Mouse (Mus musculus): ENCODE data around the gene Aspscr1. TPM values are rescaled to one million over a fixed set of nuclear protein-coding genes. Genes with fewer than 3 reads are reported as not detected.
"Not testable (repeated sequence)": the region's sequence is repeated elsewhere in the genome, so short reads cannot be mapped to it uniquely, and the experiment has no call there.

The Aspscr1 gene
- total RNA-seq, 2 experiments from 2014 or later, result 31.2 to 32.4 TPM

DNA sequence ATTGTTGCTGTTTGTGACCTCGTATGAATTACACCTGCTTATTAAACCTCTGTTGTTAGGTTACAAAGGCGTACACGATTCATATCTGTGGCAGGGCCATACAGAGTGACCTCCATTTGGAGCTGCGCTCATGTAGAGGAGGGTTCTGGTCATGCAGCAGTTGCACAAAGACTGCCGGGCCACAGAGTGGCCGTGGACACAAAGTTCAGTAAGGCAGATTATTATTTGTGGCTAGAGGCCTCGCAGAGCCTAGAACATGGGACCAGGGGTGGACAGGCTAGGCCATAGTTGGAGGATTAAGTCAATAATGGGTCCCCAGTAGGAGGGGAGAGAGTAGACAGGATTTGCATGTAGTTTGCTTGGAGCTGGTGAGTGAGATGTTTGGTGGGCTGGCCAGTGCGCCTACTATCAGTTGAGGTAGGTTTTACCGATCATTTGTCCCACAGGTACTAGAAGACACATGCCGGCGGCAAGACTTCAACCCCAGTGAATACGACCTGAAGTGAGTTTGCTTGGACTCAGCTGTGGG, 885 bp downstream of the Aspscr1 start:
- Histone ChIP-seq H3K27ac (peak overlapping the region; percentile 97), H3K4me3 (peak overlapping the region; percentile 88)
- DNase-seq, result no peak
- TF ChIP-seq CTCF (IDR thresholded peaks at IDR 0.05), result no peak
- intact Hi-C loops (cut with DNase I), result loop anchor here (2.0 kb wide), 1 partner anchor 15 kb away; no protein-coding TSS in a partner anchor

DNA sequence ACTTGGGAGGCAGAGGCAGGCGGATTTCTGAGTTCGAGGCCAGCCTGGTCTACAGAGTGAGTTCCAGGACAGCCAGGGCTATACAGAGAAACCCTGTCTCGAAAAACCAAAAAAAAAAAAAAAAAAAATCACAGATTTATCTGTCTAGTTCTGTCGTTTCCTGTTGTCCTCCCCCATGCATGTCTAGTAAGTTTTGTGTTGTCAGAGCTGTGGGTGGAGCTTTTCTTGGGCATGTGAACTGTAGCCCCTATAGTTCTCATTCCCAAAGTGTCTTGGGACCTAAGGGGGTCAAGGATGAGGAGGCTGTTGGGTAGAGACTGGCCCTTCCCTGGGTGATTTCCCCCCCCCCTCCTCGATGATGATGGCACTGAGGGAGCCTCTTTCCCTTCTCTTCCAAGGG, 3.1 kb downstream of the Aspscr1 start:
- intact Hi-C loops (cut with DNase I); DNase-seq; H3K4me3 ChIP-seq; H3K27ac ChIP-seq: not testable (repeated sequence)

DNA sequence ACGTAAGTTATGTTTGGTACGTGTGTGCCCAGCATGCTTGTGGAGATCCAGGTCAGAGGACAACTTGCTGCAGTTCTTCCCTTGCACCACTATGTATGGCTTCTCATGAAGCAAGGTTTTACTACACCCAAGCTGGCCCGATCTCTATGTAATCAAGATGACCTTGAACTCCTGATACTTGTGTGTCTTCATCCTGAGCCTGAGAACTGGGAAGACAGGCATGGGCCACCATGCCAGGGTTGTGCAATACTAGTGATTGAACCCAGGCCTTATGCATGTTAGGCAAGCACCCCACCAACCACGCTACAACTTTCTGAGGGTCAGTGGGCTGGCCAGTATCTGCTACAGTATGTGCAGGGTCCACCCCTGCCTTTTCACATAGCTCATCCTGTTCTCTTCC, 4.2 kb downstream of the Aspscr1 start:
- DNase-seq, result no peak
- no peak for TF ChIP-seq CTCF (IDR thresholded peaks at IDR 0.05)
- Histone ChIP-seq H3K27ac (no peak overlapping the region), H3K4me3 (no peak overlapping the region)
- intact Hi-C loops (cut with DNase I), result no loop called here

DNA sequence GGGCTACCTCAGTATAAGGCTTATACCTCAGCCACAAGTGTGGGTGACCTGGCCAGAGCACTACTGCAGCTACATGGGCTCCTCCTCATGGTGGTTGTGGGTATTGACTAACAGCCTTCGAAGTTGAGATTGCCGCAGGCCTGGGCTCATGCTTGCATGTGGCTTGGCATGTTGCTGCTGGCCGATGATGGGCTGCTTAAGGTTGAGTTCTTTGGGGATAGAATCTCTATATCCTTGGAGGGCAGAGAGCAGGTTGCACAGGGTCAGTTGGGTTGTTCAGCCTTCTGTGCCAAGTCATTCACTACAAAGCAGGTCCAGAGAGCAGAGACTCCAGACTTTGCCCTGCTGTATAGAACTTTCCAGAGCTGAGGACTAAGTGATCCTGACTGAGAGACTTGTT, 7.1 kb downstream of the Aspscr1 start:
- Histone ChIP-seq H3K27ac (no peak overlapping the region), H3K4me3 (no peak overlapping the region)
- DNase-seq, result no peak
- TF ChIP-seq CTCF (IDR thresholded peaks at IDR 0.05), result peak; percentile 42
- intact Hi-C loops (cut with DNase I), result no loop called here

DNA sequence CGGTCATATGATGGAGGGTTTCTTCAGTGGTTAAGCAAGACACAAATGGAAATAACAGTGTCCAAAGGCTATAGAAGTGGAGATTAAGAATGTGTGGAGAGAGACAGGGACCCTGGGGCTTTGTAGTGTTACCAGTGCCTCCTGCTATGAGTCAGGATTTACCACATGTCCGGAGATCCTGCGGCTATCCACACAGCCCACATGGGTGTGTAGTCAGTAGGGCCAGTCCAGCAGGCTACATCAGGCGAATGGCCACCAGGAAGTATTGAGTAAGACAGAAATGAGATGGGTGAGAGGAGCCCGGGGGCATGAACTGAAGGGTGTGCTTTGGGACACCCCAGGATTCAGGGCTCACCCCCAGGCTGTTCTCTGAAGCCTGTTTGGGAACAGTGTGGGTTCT, 9.9 kb downstream of the Aspscr1 start:
- no peak overlapping the region for H3K4me3 ChIP-seq
- H3K27ac ChIP-seq, result no peak overlapping the region
- no peak for TF ChIP-seq CTCF (IDR thresholded peaks at IDR 0.05)
- intact Hi-C loops (cut with DNase I), result no loop called here
- DNase-seq, result peak; percentile 8

DNA sequence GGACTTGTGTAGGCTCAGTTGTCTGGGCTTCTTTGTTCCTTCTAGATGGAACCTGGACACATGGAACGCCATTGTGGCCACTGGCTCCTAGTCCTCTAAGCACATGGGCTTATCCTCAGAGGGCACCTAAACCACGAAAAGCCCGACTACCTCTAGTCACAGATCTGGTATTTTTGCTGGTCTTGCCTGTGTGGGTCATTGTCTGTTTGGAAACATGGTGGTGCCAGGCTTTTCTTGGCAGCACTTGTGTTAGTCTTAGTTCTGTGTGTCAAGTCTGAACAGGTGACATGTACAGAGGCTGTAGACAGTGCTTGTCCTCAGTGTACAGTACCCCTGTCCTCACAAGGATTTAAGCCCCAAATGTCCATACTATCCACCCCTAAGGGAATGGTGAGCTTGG, 10.8 kb downstream of the Aspscr1 start:
- peak; percentile 7 for DNase-seq
- no peak overlapping the region for H3K4me3 ChIP-seq
- H3K27ac ChIP-seq, result peak overlapping the region; percentile 72
- intact Hi-C loops (cut with DNase I), result no loop called here
- TF ChIP-seq CTCF (IDR thresholded peaks at IDR 0.05), result no peak

DNA sequence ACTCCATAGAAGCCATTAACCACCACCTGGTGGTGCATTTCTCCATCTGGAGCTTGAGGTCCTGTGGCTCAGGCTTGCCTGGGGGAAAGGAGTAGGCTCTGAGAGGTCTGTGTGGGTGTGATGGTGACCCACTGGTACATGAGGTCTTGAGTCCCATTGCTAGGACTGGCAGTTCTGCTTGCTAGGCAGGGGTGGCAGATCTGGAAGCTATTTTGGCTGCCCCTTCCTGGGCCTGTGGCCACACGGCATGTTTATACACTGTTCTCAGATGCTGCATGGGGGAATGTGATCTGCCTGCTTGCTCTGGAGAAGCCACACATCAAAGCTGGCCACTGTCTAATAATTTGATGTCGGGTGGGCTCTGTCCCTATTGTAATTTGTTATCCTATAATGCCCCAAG, 11.3 kb downstream of the Aspscr1 start:
- intact Hi-C loops (cut with DNase I), result no loop called here
- no peak for TF ChIP-seq CTCF (IDR thresholded peaks at IDR 0.05)
- peak; percentile 63 for DNase-seq
- Histone ChIP-seq H3K4me3 (no peak overlapping the region), H3K27ac (peak overlapping the region; percentile 72)

DNA sequence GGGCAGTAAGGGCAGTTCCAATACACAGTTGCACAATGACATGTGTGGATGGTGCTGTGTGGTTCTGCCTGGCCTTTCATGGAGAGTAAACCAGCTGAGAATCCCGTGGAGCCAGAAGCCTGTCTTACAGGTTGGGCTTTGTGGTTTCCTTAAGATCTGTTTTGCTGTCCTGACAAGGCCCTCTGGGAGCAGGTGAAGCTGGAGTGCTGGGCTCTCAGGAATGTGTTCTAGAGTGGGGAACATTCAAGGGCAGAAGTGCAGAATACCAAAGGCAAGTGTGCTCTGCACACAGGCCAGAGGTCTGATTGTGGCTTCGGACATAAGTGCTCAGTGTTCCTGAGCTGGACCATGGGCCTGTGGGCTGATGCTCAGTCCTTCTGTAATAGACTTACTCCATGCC, 11.9 kb downstream of the Aspscr1 start:
- peak overlapping the region; percentile 72 for H3K27ac ChIP-seq
- no peak for DNase-seq
- intact Hi-C loops (cut with DNase I), result no loop called here
- TF ChIP-seq CTCF (IDR thresholded peaks at IDR 0.05), result no peak
- H3K4me3 ChIP-seq, result no peak overlapping the region

DNA sequence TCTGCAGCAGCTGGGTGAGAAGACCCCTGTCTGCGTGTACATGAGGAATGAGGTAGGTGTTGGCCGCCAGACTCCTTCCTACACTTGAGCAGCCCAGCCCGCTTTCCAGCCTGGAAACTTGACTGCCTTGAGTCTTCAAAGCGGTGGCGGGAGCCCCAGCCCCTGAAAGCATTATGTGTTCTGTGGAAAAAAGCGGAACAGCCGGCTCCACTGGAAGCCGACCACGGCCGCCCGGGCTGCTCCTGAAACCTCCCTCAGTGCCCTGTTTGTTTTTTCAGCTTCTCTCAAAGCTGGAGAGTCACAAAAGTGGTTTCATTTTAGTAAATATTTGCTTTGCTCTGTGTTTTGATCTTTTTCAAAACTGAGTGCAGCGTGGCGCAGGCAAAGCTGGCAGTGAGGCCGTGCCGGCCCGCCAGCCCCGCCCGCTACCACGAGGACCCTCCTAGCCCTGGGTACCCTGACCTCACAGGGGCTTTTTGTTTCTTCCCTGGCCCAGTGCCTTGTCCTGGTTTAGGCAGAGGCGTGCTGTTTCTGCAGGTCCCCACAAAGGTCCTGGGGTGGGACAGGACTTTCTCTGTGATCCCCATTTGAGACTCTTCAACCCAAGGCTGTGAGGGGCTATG, 14.0 kb downstream of the Aspscr1 start:
- DNase-seq, result peak; percentile 14
- intact Hi-C loops (cut with DNase I), result loop anchor here (2.0 kb wide), 1 partner anchor 22 kb away; no protein-coding TSS in a partner anchor
- Histone ChIP-seq H3K27ac (no peak overlapping the region), H3K4me3 (no peak overlapping the region)
- no peak for TF ChIP-seq CTCF (IDR thresholded peaks at IDR 0.05)

DNA sequence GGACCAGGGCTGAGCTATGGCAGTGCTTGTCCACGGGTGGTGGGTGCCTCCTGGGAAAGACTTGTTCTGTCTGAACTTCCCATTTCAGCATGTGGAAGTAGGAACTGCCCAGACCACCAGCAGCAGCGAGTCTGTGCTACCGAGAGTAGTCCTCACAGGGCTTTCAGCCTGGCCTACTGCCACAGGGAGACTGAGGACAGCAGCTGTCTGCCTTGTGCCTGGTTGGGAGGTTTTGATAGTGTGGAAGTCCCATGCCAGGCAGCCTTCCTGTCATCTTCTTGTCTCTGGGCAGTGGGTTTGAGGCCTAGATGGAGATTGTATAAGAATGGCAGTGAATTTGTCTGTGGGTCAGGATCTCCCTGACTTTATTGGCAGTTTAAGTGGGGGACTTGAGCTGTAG, 16.6 kb downstream of the Aspscr1 start:
- H3K4me3 ChIP-seq, result no peak overlapping the region
- intact Hi-C loops (cut with DNase I), result no loop called here
- DNase-seq, result peak; percentile 20

DNA sequence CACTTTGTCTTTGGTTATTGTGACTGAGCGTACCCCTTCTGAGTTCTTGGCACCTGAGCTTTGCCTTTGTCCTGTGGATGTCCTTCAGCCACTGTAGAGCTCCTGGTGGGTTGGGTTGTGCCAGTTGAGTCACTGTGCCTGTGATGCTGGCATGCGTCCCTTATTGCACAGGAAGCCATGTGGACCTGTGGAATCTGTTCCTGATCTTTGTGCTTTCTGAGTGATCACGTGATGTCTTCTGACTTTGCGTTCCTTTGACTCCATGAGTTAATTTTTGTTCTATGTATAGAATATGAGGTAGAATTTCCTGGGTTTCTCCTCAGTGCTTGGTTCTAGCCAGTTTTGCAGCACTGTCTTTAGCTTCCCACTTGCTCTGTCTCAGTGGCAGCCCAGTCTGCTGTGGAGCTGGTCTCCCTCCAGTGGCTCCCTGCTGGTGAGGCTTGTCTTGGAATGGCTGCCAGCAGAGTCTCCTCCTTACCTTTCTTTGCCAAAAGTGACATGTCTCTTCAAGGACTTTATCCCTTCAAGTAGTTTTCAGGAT, 19.8 kb downstream of the Aspscr1 start:
- H3K27ac ChIP-seq, result peak overlapping the region; percentile 35
- intact Hi-C loops (cut with DNase I), result no loop called here
- peak; percentile 53 for DNase-seq
- no peak overlapping the region for H3K4me3 ChIP-seq
- TF ChIP-seq CTCF (IDR thresholded peaks at IDR 0.05), result peak; percentile 2; the same call in 1 of the 2 replicates

More for the DNA sequence above, 16.6 kb downstream of the Aspscr1 start:
- TF ChIP-seq CTCF (IDR thresholded peaks at IDR 0.05), result no peak
- H3K27ac ChIP-seq, result no peak overlapping the region

DNA sequence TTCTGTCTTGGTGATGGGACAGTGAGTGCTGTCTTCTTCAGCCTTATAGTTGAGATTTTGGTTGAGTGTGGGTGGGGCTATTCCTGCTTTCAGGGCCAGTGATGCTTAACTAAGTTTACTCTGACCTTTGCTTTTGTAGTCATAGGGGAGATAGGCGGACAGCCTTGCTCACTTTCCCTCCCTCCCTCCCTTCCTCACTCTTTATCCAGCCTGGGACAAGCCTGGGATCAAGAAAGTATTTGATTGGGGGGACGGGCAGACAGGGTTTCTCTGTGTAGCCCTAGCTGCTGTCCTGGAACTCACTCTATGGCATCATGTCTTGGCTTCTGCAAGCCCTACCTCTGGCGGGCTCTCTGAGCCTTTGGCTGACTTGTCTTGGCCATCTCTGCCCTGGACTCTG, 20.7 kb downstream of the Aspscr1 start:
- DNase-seq, result no peak
- Histone ChIP-seq H3K27ac (no peak overlapping the region), H3K4me3 (no peak overlapping the region)
- intact Hi-C loops (cut with DNase I), result no loop called here
- TF ChIP-seq CTCF (IDR thresholded peaks at IDR 0.05), result no peak

DNA sequence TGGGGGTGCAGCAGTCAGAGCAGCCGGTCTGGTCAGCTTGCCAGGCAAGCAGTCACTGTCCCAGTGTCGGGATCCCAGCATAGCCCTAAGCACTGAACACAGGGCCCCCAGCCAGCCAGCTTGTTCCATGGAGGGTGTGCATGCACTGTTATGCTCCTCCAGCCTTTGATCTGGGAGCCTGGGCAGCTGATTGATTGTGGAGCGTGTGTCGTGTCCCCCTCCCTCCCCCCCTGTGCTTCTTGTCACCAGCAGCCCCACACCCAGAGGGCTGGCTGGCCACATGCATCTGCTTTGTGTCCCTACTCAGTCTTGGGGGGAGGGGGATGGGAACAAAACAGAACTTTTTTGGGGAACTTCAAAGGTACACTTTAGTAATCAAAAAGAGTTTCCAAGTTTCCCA, 22.4 kb downstream of the Aspscr1 start:
- TF ChIP-seq CTCF (IDR thresholded peaks at IDR 0.05), result no peak
- DNase-seq, result no peak
- intact Hi-C loops (cut with DNase I), result no loop called here
- no peak overlapping the region for H3K4me3 ChIP-seq
- H3K27ac ChIP-seq, result no peak overlapping the region

DNA sequence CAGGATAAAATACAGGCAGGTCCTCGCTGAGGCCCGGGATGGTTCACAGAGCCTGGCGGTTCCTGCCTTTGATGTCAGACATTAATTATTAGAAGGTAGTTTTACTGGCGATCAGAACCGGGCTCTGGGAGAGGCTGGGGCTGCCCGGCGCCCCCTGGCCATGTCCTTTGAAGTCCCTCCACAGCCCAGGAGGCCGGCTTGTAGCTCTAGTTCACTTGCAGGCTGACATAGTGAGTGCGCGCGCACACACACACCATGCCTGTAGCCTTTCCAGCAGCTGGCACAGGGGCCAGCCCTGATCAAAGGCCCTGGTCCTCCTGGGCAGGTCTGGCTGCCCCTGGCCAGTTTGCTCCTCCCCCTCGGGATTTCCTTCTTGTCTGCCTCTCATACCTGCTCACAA, 22.9 kb downstream of the Aspscr1 start:
- DNase-seq, result no peak
- TF ChIP-seq CTCF (IDR thresholded peaks at IDR 0.05), result no peak
- Histone ChIP-seq H3K27ac (no peak overlapping the region), H3K4me3 (no peak overlapping the region)
- intact Hi-C loops (cut with DNase I), result no loop called here

Data from gastrocnemius, adult 2 months (tissue).